8 mouse cellular contexts compared by ENCODE assay signal in the genomic region with DNA sequence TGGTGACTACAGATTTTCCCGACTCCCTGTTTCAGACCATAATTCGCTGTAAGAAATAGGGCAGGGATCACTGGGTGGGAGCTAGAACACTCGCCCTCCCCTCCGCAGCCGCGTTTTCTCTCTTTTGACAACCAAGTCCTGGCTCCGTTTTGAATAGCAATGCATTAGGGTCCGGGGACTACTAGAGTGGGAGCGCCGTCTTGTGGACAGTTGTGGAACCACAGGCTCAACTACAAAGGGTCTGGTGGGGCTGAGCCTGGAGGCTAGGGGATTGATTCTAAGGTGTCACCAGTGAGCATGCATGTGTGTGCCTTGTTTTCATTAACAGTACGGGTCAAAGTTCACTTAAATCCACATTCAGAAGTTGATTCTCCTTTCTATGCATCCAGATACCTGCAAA. TPM values are rescaled to one million over a fixed set of nuclear protein-coding genes. Genes with fewer than 3 reads are reported as not detected.
A peak's percentile ranks its signal among the peaks of the same experiment; 100 is the strongest.
DNase-seq lines count a peak whose midpoint lies in the region; ATAC-seq lines count a peak whose summit lies in the region.

No protein-coding gene starts in this region.

- ATAC-seq in hindbrain, embryonic 16.5 days, result peak; percentile 64

- H3K36me3 ChIP-seq in hindbrain, embryonic 16.5 days (ENCODE audit: control insufficient read depth, insufficient read depth, low read length), result no peaks in the 10 kb centered on the region

- no peak overlapping the region for H3K4me3 ChIP-seq in hindbrain, embryonic 16.5 days (ENCODE audit: low read length)

- DNase-seq in R1 (ENCODE audit: low read depth, low spot score), result peak; percentile 82
- peak; percentile 82 to 89 for DNase-seq in cerebellum, postnatal 25 days
- peak; percentile 87 for DNase-seq in frontal cortex, postnatal 36 days (ENCODE audit: low spot score in 2 of 2)
- DNase-seq in left cerebral cortex, adult 11 months (ENCODE audit: low spot score), result peak; percentile 74
- peak; percentile 93 for DNase-seq in lung, postnatal 36 days
- peak; percentile 69 for DNase-seq in right cerebral cortex, adult 18-20 months
- peak; percentile 52 for DNase-seq in urinary bladder, adult 2 months (ENCODE audit: low spot score)

- no peaks in the 10 kb centered on the region for H3K9me3 ChIP-seq in hindbrain, embryonic 16.5 days (ENCODE audit: control insufficient read depth, low read length)

- no peak overlapping the region for H3K27ac ChIP-seq in hindbrain, embryonic 16.5 days (ENCODE audit: low read depth, low read length)

- WGBS in hindbrain, embryonic 16.5 days, result 1% methylated on average over 11 of the region's 11 CpGs

- peaks cover 9% of the 10 kb centered on the region for H3K27me3 ChIP-seq in hindbrain, embryonic 16.5 days (replicated peaks; ENCODE audit: control insufficient read depth, insufficient read depth, low read length)

- H3K4me2 ChIP-seq in hindbrain, embryonic 16.5 days (ENCODE audit: low read length), result peak overlapping the region; percentile 49

- peaks cover 2% of the 10 kb centered on the region; the same call in 1 of the 2 replicates for H3K4me1 ChIP-seq in hindbrain, embryonic 16.5 days (ENCODE audit: control insufficient read depth, insufficient read depth, low read depth, low read length)

- no peak overlapping the region for H3K9ac ChIP-seq in hindbrain, embryonic 16.5 days (ENCODE audit: low read depth, low read length)

RNA-seq across cellular contexts. Expression of gene Slc35c1, which starts 26.1 kb away (rescaled TPM):
- 18.9 and 20.7 TPM in 2 replicates for polyA plus RNA-seq in hindbrain, embryonic 16.5 days (2015; fragmentation: Nextera tagmentation; extraction: Ambion mirVana)
- 15.8 and 16.8 TPM in 2 replicates for polyA plus RNA-seq in urinary bladder, adult 2 months (2012; rRNA removed)

RNA-seq across cellular contexts. Expression of gene Cry2, which starts 52.6 kb away (rescaled TPM):
- polyA plus RNA-seq in hindbrain, embryonic 16.5 days (2015; fragmentation: Nextera tagmentation; extraction: Ambion mirVana), result 51.4 and 53.2 TPM in 2 replicates
- 36.2 and 36.7 TPM in 2 replicates for polyA plus RNA-seq in urinary bladder, adult 2 months (2012; rRNA removed)
